Mouse (Mus musculus): Measurements from ENCODE around the gene Acot8. TPM values are rescaled to one million over a fixed set of nuclear protein-coding genes. Genes with fewer than 3 reads are reported as not detected.

Gene Acot8
- polyA plus RNA-seq, 1 experiment = 7.0 TPM

DNA sequence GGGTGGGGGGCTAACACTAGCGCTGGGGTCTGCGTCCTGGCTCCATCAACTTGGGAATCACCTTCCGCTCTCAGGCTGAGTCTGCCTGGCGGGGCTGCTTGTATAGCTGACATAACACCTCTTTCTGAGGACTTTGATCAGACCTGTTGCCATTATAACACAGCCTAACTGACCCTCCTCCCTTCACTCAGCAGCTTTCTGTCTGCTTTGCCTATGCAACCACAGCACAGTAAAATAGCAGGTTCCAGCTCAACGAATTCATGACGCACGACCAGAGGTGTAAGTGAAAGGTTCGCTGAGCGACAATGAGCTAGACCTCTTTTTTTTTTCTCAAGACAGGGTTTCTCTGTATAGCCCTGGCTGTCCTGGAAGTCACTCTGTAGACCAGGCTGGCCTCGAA, 26.3 kb upstream of the Acot8 start:
- Histone ChIP-seq H3K27me3 (ENCODE audit: control insufficient read depth) (no peaks in the 10 kb centered on the region), H3K9me3 (ENCODE audit: control insufficient read depth, low read length) (no peaks in the 10 kb centered on the region), H3K36me3 (ENCODE audit: control insufficient read depth) (peaks cover 36% of the 10 kb centered on the region), H3K4me3 (replicated peaks) (no peak overlapping the region), H3K4me1 (ENCODE audit: control insufficient read depth) (peaks cover 49% of the 10 kb centered on the region)
- TF ChIP-seq GATA1 (IDR thresholded peaks at IDR 0.05; ENCODE audit: low read length) = no peak
- no peak for TF ChIP-seq TAL1 (IDR thresholded peaks at IDR 0.05; ENCODE audit: low read length)

DNA sequence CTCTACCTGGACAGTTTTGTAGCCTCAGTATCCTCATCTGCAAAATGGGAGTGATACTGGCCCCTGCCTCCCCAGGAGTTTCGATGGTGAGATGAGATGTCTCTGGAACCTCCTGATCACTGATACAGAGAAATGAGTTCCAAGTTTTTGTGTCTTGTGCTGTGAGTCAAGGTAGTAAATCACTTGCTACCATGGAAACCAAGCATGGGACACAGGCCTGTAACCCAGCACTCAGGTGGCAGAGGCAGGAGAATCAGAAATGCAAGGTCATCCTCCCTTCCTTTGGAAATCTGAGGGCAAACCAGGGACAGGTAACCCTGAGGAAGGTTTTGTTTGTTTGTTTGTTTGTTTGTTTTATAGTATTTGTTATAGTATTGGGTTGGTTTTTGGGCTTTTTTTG, 24.4 kb upstream of the Acot8 start:
- no peak for TF ChIP-seq TAL1 (IDR thresholded peaks at IDR 0.05; ENCODE audit: low read length)
- TF ChIP-seq GATA1 (IDR thresholded peaks at IDR 0.05; ENCODE audit: low read length) = no peak
- Histone ChIP-seq H3K9me3 (ENCODE audit: control insufficient read depth, low read length) (peaks cover 5% of the 10 kb centered on the region; the same call in 1 of the 2 replicates), H3K4me3 (replicated peaks) (no peak overlapping the region), H3K4me1 (ENCODE audit: control insufficient read depth) (peaks cover 40% of the 10 kb centered on the region), H3K27me3 (ENCODE audit: control insufficient read depth) (no peaks in the 10 kb centered on the region), H3K36me3 (ENCODE audit: control insufficient read depth) (peaks cover 46% of the 10 kb centered on the region)

DNA sequence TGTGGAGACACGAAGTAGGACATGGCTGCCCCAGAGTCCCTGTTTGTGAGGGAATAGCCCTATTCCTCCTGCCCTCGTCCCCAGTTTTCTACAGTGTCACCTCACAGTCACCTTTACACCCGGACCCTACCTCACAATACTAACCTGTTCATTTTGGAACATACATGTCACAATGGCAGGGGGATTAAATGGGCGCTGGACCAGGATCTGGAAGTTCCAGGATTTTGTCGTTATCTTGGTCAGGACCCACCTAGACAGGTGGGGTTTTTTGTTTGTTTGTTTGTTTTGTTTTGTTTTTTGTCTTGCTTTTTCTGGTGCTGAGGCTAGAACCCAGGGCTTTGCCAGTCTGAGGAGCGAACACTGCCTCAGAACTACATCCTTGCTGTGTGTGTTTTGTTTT, 23.8 kb upstream of the Acot8 start, which contains the start of gene Spata25:
Spata25 (minus strand) TSS at position 101 of the 400 bp plus-strand sequence.
- no peaks in the 10 kb centered on the region for H3K27me3 ChIP-seq (ENCODE audit: control insufficient read depth)

DNA sequence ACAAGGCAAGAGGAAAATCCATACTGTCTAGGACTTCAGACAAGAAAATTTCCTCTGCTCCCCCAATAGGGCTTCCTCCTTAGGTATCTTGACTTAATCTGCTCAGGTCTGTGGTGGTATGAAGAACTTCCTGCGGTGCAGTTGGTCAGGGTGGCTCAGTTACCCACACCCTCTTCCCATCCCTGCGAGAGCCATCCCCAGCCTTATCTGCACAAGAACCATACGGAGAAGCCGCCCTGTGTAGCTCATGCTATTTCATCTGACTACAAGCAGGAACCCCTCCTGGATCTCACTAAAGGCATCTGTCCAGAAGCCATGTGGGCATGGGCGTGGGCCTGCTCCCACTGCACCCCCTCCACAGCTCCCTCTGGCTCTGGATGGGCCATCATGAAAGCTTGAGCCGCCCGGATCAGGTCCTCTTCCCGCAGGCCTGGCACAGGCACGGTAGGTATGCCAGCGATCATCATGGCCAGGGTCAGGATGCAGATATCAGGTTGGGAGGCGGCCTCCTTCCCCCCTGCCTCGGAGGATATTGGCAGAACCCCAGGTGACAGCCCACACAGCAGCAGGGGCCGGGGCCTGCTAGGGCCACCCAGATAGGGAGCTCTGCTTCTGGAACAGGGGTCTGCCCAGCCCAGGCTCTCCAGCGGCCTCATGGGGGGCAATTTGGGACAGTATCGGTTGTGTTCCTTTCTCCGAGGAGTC, 22.6 kb upstream of the Acot8 start:
- TF ChIP-seq GATA1 (IDR thresholded peaks at IDR 0.05; ENCODE audit: low read length) = no peak
- no peak for TF ChIP-seq TAL1 (IDR thresholded peaks at IDR 0.05; ENCODE audit: low read length)
- peaks cover 5% of the 10 kb centered on the region; the same call in 1 of the 2 replicates for H3K9me3 ChIP-seq (ENCODE audit: control insufficient read depth, low read length)
- peaks cover 46% of the 10 kb centered on the region for H3K36me3 ChIP-seq (ENCODE audit: control insufficient read depth)
- peaks cover 37% of the 10 kb centered on the region for H3K4me1 ChIP-seq (ENCODE audit: control insufficient read depth)
- H3K4me3 ChIP-seq (replicated peaks) = no peak overlapping the region
- no peaks in the 10 kb centered on the region for H3K27me3 ChIP-seq (ENCODE audit: control insufficient read depth)

More for the DNA sequence above, 23.8 kb upstream of the Acot8 start, which contains the start of gene Spata25:
- Histone ChIP-seq H3K36me3 (ENCODE audit: control insufficient read depth) (peaks cover 46% of the 10 kb centered on the region), H3K4me1 (ENCODE audit: control insufficient read depth) (peaks cover 38% of the 10 kb centered on the region), H3K4me3 (replicated peaks) (no peak within 1 kb of the TSS), H3K9me3 (ENCODE audit: control insufficient read depth, low read length) (peaks cover 5% of the 10 kb centered on the region; the same call in 1 of the 2 replicates)
- TF ChIP-seq TAL1 (IDR thresholded peaks at IDR 0.05; ENCODE audit: low read length) (no peak), GATA1 (IDR thresholded peaks at IDR 0.05; ENCODE audit: low read length) (no peak)

DNA sequence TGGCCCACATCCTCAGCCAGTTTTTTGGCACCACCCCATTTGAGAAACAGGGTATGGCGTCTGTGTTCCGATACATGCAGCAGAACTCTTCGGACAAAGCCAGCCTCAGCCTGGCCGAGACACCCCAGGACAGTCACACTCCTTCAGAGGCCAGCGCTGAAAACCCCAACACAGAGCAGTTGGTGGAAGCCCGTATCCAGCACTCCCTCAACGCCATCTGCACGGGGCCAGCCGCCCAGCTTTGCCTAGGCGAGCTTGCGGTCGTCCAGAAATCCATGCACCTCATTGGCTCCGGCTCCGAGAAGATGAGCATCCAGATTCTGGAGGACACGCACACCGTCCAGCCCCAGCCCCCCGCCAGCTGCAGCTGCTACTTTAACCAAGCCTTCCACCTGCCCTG, 20.8 kb upstream of the Acot8 start:
- Histone ChIP-seq H3K4me1 (ENCODE audit: control insufficient read depth) (peaks cover 48% of the 10 kb centered on the region), H3K36me3 (ENCODE audit: control insufficient read depth) (peaks cover 59% of the 10 kb centered on the region), H3K27me3 (ENCODE audit: control insufficient read depth) (no peaks in the 10 kb centered on the region), H3K9me3 (ENCODE audit: control insufficient read depth, low read length) (peaks cover 5% of the 10 kb centered on the region; the same call in 1 of the 2 replicates), H3K4me3 (replicated peaks) (no peak overlapping the region)
- TF ChIP-seq TAL1 (IDR thresholded peaks at IDR 0.05; ENCODE audit: low read length) (no peak), GATA1 (IDR thresholded peaks at IDR 0.05; ENCODE audit: low read length) (no peak)

DNA sequence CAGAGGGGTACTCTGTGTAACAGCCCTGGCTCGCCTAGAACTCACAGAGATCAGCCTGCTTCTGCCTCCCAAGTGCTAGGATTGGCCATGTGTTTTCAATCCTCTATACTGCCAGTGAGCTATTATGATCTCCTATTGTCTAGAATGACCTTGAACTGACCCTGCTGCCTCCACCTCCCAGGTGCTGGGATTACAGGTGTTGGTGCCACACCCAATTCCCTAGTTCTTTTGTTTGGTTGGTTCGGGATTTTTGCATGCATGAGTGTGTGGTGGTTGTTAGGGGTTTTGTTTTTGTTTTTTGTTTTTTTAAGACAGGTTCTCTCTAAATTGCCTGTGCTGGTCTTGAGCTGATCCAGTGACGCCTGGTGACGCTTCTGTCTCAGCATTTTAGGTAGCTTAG, 19.3 kb upstream of the Acot8 start:
- Histone ChIP-seq H3K36me3 (ENCODE audit: control insufficient read depth) (peaks cover 72% of the 10 kb centered on the region), H3K4me1 (ENCODE audit: control insufficient read depth) (peaks cover 48% of the 10 kb centered on the region), H3K27me3 (ENCODE audit: control insufficient read depth) (no peaks in the 10 kb centered on the region), H3K9me3 (ENCODE audit: control insufficient read depth, low read length) (peaks cover 5% of the 10 kb centered on the region; the same call in 1 of the 2 replicates), H3K4me3 (replicated peaks) (peak overlapping the region; percentile 82)
- TF ChIP-seq GATA1 (IDR thresholded peaks at IDR 0.05; ENCODE audit: low read length) (no peak), TAL1 (IDR thresholded peaks at IDR 0.05; ENCODE audit: low read length) (no peak)

DNA sequence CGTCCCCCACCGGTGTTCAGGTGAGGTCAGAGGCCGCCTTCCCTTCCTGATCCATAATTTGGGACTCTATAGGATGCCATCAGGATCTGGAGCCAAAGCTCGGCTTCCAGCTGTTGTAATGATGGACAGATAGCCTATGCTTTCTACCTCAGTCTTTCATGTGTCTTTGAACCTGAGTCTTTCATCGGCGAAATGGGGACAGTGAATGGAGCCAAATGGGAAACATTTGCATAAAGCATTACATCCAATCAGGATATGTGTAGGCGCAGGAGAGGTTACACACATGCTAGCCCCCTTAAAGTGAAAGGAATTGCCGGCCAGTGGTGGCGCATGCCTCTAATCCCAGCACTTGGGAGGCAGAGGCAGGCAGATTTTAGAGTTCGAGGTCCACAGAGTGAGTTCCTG, 18.5 kb upstream of the Acot8 start:
- Histone ChIP-seq H3K9me3 (ENCODE audit: control insufficient read depth, low read length) (peaks cover 5% of the 10 kb centered on the region; the same call in 1 of the 2 replicates), H3K4me3 (replicated peaks) (peak overlapping the region; percentile 82), H3K4me1 (ENCODE audit: control insufficient read depth) (peaks cover 48% of the 10 kb centered on the region), H3K36me3 (ENCODE audit: control insufficient read depth) (peaks cover 66% of the 10 kb centered on the region), H3K27me3 (ENCODE audit: control insufficient read depth) (no peaks in the 10 kb centered on the region)
- no peak for TF ChIP-seq GATA1 (IDR thresholded peaks at IDR 0.05; ENCODE audit: low read length)
- TF ChIP-seq TAL1 (IDR thresholded peaks at IDR 0.05; ENCODE audit: low read length) = no peak

DNA sequence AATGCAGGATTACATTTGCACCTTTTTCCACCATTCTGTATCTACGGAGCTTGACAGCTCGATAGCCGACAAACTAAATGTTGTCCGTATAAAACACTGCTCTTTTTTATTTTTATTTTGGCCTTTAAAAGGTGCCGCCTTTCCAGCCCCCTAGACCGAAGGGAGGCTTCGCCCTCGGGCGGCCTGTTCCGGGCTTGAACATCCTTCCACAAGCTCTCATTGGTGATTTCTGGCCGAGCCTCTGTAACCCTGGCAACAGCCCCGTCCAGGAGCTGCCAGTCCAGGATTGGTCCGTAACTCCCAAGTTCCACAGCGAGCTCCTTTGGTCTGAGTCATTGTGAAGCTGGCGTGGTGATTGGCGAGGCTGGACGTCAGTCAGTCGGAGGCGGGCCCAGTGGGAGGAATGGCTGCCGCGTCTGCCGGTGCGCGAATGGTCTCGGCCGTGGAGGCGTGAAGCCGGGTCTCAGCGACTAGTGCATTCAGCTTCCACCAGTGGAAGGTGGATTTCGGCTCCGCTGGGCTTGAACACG, 18.0 kb upstream of the Acot8 start, which contains the start of gene Zswim1:
Zswim1 (plus strand) TSS at position 51 of the 530 bp plus-strand sequence.
- TF ChIP-seq GATA1 (IDR thresholded peaks at IDR 0.05; ENCODE audit: low read length) (no peak), TAL1 (IDR thresholded peaks at IDR 0.05; ENCODE audit: low read length) (no peak)
- Histone ChIP-seq H3K36me3 (ENCODE audit: control insufficient read depth) (peaks cover 63% of the 10 kb centered on the region), H3K4me1 (ENCODE audit: control insufficient read depth) (peaks cover 50% of the 10 kb centered on the region), H3K4me3 (replicated peaks) (peak within 1 kb of the TSS; percentile 82), H3K9me3 (ENCODE audit: control insufficient read depth, low read length) (peaks cover 5% of the 10 kb centered on the region; the same call in 1 of the 2 replicates), H3K27me3 (ENCODE audit: control insufficient read depth) (no peaks in the 10 kb centered on the region)

DNA sequence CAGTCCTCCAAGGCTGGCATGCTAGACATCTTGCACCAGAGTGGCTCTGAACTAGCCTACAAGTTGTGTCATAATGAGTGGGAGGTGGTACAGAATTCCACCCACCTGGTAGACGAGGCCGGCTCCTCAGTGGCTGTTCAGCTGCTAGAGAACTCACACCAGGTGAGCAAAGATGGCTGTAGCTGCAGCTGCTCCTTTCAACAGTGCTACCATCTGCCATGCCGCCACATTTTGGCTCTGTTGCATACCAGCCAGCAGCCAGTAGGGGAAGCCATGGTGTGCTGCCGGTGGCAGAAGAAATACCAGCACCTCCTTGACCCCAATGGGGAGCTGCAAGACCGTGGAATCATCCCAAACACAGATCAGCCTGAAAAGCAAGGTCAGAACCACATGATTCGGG, 16.4 kb upstream of the Acot8 start:
- no peaks in the 10 kb centered on the region for H3K27me3 ChIP-seq (ENCODE audit: control insufficient read depth)
- H3K4me3 ChIP-seq (replicated peaks) = no peak overlapping the region
- H3K4me1 ChIP-seq (ENCODE audit: control insufficient read depth) = peaks cover 46% of the 10 kb centered on the region
- TF ChIP-seq TAL1 (IDR thresholded peaks at IDR 0.05; ENCODE audit: low read length) = no peak
- TF ChIP-seq GATA1 (IDR thresholded peaks at IDR 0.05; ENCODE audit: low read length) = no peak
- peaks cover 49% of the 10 kb centered on the region for H3K36me3 ChIP-seq (ENCODE audit: control insufficient read depth)
- peaks cover 5% of the 10 kb centered on the region; the same call in 1 of the 2 replicates for H3K9me3 ChIP-seq (ENCODE audit: control insufficient read depth, low read length)

Data from erythroblast, embryonic 14.5 days (primary cell).